Mouse (Mus musculus) midbrain, embryonic 16.5 days (tissue): ENCODE data around the gene Bola1. TPM values are rescaled to one million over a fixed set of nuclear protein-coding genes. Genes with fewer than 3 reads are reported as not detected.
"Not testable (repeated sequence)": the region's sequence is repeated elsewhere in the genome, so short reads cannot be mapped to it uniquely, and the experiment has no call there.

Experiments used
- ATAC-seq: fragments of 200-750 bp; cut with Nextera tagmentation; 2 replicates; pipeline ENCODE4 v1.8.0; 2017; ENCODE audit warnings: moderate TSS enrichment
- H3K27ac ChIP-seq: fragments of 300-500 bp; sonication (generic); 2 replicates; pipeline ENCODE4 v1.5.1; 2014; ENCODE audit warnings: mild to moderate bottlenecking, low read length, mixed read lengths
- H3K27me3 ChIP-seq: fragments of 300-500 bp; sonication (generic); 2 replicates; pipeline ENCODE4 v1.6.1; 2014; ENCODE audit warnings: low read depth, low read length, mixed read lengths; ENCODE audit not compliant: control insufficient read depth, insufficient read depth
- H3K36me3 ChIP-seq: fragments of 300-500 bp; sonication (generic); 2 replicates; pipeline ENCODE4 v1.6.1; 2014; ENCODE audit warnings: mild to moderate bottlenecking, low read length, moderate library complexity, mixed read lengths; ENCODE audit not compliant: control insufficient read depth, insufficient read depth
- H3K4me1 ChIP-seq: fragments of 300-500 bp; sonication (generic); 2 replicates; pipeline ENCODE4 v1.6.1; 2014; ENCODE audit warnings: mild to moderate bottlenecking, low read length, mixed read lengths; ENCODE audit not compliant: control insufficient read depth, insufficient read depth
- H3K4me2 ChIP-seq: fragments of 300-500 bp; sonication (generic); 2 replicates; pipeline ENCODE4 v1.6.1; 2014; ENCODE audit warnings: mild to moderate bottlenecking, low read length, mixed read lengths
- H3K4me3 ChIP-seq: fragments of 300-500 bp; sonication (generic); 2 replicates; pipeline ENCODE4 v1.5.1; 2014; ENCODE audit warnings: low read depth, mild to moderate bottlenecking, low read length, moderate library complexity, mixed read lengths
- H3K9ac ChIP-seq: fragments of 300-500 bp; sonication (generic); 2 replicates; pipeline ENCODE4 v1.6.1; 2014; ENCODE audit warnings: low read depth, low read length, mixed read lengths
- H3K9me3 ChIP-seq: fragments of 300-500 bp; sonication (generic); replicated peaks from 2 replicates; pipeline ENCODE4 v1.6.1; 2014; ENCODE audit warnings: mild to moderate bottlenecking, low read length, mixed read lengths; ENCODE audit not compliant: control insufficient read depth, poor library complexity, severe bottlenecking
- WGBS: fragments of 180-500 bp; shearing (Covaris S2); extraction: QIAGEN DNeasy Blood & Tissue Kit; methylation state at CpG from one replicate; pipeline ENCODE4 v1.1.7; 2014; 5-methylcytosine and 5-hydroxymethylcytosine counted together
- polyA plus RNA-seq: library from polyadenylated mRNA; unstranded; fragments of >200 nt; fragmentation: Nextera tagmentation; extraction: Ambion mirVana; gene quantifications from 2 replicates; pipeline ENCODE4 v1.2.1, GENCODE M21; 2015

The Bola1 gene
- 51.3 and 52.2 TPM in 2 replicates for polyA plus RNA-seq

GRCm38 (mm10) chr3:96219661-96220130 lies at the start of gene Bola1, which contains the start of gene Hist2h2ab:
Gene Bola1, minus strand, starts transcription at chr3:96219709.
Gene Hist2h2ab, plus strand, starts transcription at chr3:96219865.
- Histone ChIP-seq H3K36me3 (no peaks in the 10 kb centered on the region), H3K9me3 (no peaks in the 10 kb centered on the region), H3K4me2 (peak within 1 kb of the TSS; percentile 65), H3K27me3 (no peaks in the 10 kb centered on the region; the same call in 1 of the 2 replicates), H3K27ac (peak within 1 kb of the TSS; percentile 98), H3K4me1 (peaks cover 25% of the 10 kb centered on the region), H3K4me3 (peak within 1 kb of the TSS; percentile 67), H3K9ac (peak within 1 kb of the TSS; percentile 78)
- WGBS, result under 1% methylated on average over 37 of the region's 37 CpGs
- ATAC-seq, result peak; percentile 94

GRCm38 (mm10) chr3:96268776-96269378 lies 49.4 kb upstream of the Bola1 start:
- Histone ChIP-seq H3K9ac (peak overlapping the region; percentile 62), H3K4me1 (peaks cover 11% of the 10 kb centered on the region; the same call in 1 of the 2 replicates), H3K4me2 (peak overlapping the region; percentile 93), H3K4me3 (peak overlapping the region; percentile 59), H3K27ac (peak overlapping the region; percentile 95)
- under 1% methylated on average over 12 of the region's 44 CpGs for WGBS
- not testable (repeated sequence) for H3K27me3 ChIP-seq, H3K9me3 ChIP-seq, H3K36me3 ChIP-seq
- ATAC-seq, result peak; percentile 67

GRCm38 (mm10) chr3:96268051-96268775 lies 48.7 kb upstream of the Bola1 start, which contains the start of gene Hist2h3b:
Gene Hist2h3b, plus strand, starts transcription at chr3:96268654.
- peak within 1 kb of the TSS; percentile 59 for H3K4me3 ChIP-seq
- H3K27ac ChIP-seq, result peak within 1 kb of the TSS; percentile 95
- H3K9me3 ChIP-seq, result no peaks in the 10 kb centered on the region
- H3K36me3 ChIP-seq, result no peaks in the 10 kb centered on the region
- H3K4me2 ChIP-seq, result peak within 1 kb of the TSS; percentile 93
- peak within 1 kb of the TSS; percentile 62 for H3K9ac ChIP-seq
- ATAC-seq, result peak; percentile 56
- no peaks in the 10 kb centered on the region for H3K27me3 ChIP-seq
- WGBS, result 24% methylated on average over 28 of the region's 30 CpGs
- H3K4me1 ChIP-seq, result peaks cover 12% of the 10 kb centered on the region; the same call in 1 of the 2 replicates

GRCm38 (mm10) chr3:96267541-96267940 lies 48.0 kb upstream of the Bola1 start:
- Histone ChIP-seq H3K36me3 (no peaks in the 10 kb centered on the region), H3K4me3 (no peak overlapping the region), H3K9me3 (no peaks in the 10 kb centered on the region), H3K4me2 (no peak overlapping the region), H3K9ac (no peak overlapping the region), H3K27me3 (no peaks in the 10 kb centered on the region), H3K27ac (peak overlapping the region; percentile 25; the same call in 1 of the 2 replicates), H3K4me1 (peaks cover 12% of the 10 kb centered on the region; the same call in 1 of the 2 replicates)
- WGBS, result 82% methylated on average over 4 of the region's 4 CpGs
- no peak for ATAC-seq

GRCm38 (mm10) chr3:96266132-96266710 lies 46.7 kb upstream of the Bola1 start:
- H3K9ac ChIP-seq, result no peak overlapping the region
- no peak overlapping the region for H3K27ac ChIP-seq
- 93% methylated on average over 8 of the region's 8 CpGs for WGBS
- no peaks in the 10 kb centered on the region for H3K9me3 ChIP-seq
- no peak overlapping the region for H3K4me3 ChIP-seq
- no peaks in the 10 kb centered on the region for H3K27me3 ChIP-seq
- peaks cover 17% of the 10 kb centered on the region; the same call in 1 of the 2 replicates for H3K4me1 ChIP-seq
- no peaks in the 10 kb centered on the region for H3K36me3 ChIP-seq
- no peak for ATAC-seq
- H3K4me2 ChIP-seq, result no peak overlapping the region

- Histone ChIP-seq H3K9ac (no peak overlapping the region), H3K9me3 (no peaks in the 10 kb centered on the region), H3K36me3 (no peaks in the 10 kb centered on the region), H3K27ac (no peak overlapping the region), H3K27me3 (no peaks in the 10 kb centered on the region), H3K4me3 (no peak overlapping the region), H3K4me1 (peaks cover 19% of the 10 kb centered on the region; the same call in 1 of the 2 replicates), H3K4me2 (no peak overlapping the region)
- ATAC-seq, result no peak
- WGBS, result 70% methylated on average over 7 of the region's 7 CpGs
Measured at GRCm38 (mm10) chr3:96264404-96264949, 45.0 kb upstream of the Bola1 start.

GRCm38 (mm10) chr3:96263558-96264403 lies 44.3 kb upstream of the Bola1 start:
- peak overlapping the region; percentile 56 for H3K4me2 ChIP-seq
- peak overlapping the region; percentile 45 for H3K4me3 ChIP-seq
- no peaks in the 10 kb centered on the region for H3K9me3 ChIP-seq
- H3K27me3 ChIP-seq, result no peaks in the 10 kb centered on the region
- H3K36me3 ChIP-seq, result no peaks in the 10 kb centered on the region
- peaks cover 17% of the 10 kb centered on the region; the same call in 1 of the 2 replicates for H3K4me1 ChIP-seq
- ATAC-seq, result peak; percentile 50
- H3K9ac ChIP-seq, result peak overlapping the region; percentile 21
- WGBS, result 4% methylated on average over 27 of the region's 27 CpGs
- peak overlapping the region; percentile 96 for H3K27ac ChIP-seq

GRCm38 (mm10) chr3:96262979-96263550 lies 43.6 kb upstream of the Bola1 start, which contains the start of gene Hist2h4:
Gene Hist2h4, minus strand, starts transcription at chr3:96263311.
- H3K9me3 ChIP-seq, result no peaks in the 10 kb centered on the region
- H3K9ac ChIP-seq, result peak within 1 kb of the TSS; percentile 75
- peak within 1 kb of the TSS; percentile 56 for H3K4me2 ChIP-seq
- peaks cover 15% of the 10 kb centered on the region; the same call in 1 of the 2 replicates for H3K4me1 ChIP-seq
- H3K27ac ChIP-seq, result peak within 1 kb of the TSS; percentile 96
- H3K36me3 ChIP-seq, result no peaks in the 10 kb centered on the region
- under 1% methylated on average over 40 of the region's 40 CpGs for WGBS
- H3K4me3 ChIP-seq, result peak within 1 kb of the TSS; percentile 45
- H3K27me3 ChIP-seq, result no peaks in the 10 kb centered on the region
- ATAC-seq, result peak; percentile 91
